Mouse (Mus musculus): ENCODE measurements at regions not wholly inside any gene's neighbourhood (a gene's known extent, or its start where the extent isn't known, plus 50 kb on each side); places are given as distances from the start of the nearest gene placed in this dataset.
A peak's percentile ranks its signal among the peaks of the same experiment; 100 is the strongest.
"Not testable (repeated sequence)": the region's sequence is repeated elsewhere in the genome, so short reads cannot be mapped to it uniquely, and the experiment has no call there.

DNA sequence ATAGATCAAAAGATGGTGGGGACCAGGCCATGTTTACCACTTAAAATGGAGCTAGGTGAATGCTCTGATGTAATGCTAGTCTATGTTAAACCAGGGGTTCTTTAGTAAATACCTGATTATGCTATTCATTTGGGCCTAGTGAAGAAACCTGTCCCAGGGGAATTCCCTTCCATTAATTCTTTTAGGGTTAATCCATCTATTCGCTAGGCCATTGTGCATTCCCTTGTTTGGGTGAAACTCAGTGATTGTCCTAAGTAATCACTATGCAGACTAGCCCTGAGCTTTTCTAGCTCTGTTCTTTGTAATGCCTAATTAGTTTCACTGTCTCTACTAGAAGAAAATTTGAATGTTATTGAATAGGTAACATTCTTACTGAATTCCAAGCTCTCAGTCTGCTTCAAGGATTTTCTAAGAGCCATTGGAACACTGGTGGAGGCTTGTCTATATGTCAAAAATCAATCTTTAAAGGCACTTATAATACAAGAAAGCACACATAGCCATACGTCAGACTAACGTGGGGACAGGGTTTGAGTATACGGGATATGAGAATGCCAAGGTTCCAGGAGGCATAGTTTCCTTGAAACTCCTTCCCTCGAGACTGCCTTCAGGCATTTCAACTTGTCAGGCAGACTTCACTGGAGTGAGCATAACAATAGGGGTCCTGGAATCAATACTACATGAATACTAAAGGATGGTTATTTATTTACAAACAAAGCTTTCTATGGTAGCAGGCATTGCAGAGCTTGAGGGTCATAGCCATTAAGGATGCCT lies 266.9 kb upstream of the 4930578C19Rik start:
- no peak for DNase-seq (ENCODE audit: low spot score)

DNA sequence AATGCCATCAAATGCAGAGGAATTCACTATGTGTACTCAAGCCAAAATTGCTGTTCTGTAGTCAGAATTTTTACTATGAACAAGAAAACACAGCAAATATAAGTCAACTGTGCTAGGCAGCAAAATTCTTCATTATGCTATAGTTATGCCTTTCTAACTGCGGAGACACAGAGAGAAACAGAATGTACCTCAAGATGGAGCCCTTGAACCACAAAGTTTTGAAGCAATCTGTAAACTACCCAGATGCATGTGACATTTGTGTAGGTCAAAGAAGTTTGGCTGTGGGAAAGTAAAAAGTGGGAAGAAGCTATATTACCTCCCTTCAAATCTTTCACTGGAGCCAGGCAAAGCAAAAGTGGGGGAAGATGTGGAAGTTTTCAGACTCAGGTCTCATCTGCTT lies 226.0 kb upstream of the 4930578C19Rik start:
- DNase-seq (ENCODE audit: low spot score), result peak; percentile 4

DNA sequence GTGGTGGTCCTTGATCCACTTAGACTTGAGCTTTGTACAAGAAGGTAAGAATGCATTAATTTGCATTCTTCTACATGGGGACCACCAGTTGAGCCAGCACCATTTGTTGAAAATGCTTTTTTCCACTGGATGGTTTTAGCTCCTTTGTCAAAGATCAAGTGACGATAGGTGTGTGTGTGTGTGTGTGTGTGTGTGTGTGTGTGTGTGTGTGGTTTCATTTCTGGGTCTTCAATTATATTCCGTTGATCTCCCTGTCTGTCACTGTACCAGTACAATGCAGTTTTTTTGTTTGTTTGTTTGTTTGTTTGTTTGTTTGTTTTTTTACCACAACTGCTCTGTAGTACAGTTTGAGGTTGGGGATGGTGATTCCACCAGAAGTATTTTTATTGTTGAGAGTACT lies 206.1 kb upstream of the 4930578C19Rik start:
- not testable (repeated sequence) for DNase-seq (ENCODE audit: low spot score)

DNA sequence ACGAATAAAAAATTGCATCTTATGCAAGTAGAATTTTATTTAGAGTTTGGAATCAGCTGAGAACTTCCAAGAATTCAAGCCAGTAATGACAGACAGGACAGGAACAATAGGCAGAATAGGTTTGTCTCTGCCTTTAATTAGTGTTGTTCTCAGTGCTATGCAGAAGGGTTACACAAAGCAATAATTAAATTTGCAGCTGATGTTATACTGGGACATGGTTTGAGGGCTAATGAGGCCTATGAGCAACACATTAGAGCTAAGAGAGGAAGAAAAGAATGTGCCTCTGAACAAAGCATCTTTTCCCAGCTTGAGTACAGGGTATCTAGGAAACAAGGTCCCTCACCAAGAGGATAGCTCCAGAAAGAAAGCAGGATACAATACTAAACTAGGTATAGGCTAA lies 201.9 kb upstream of the 4930578C19Rik start:
- DNase-seq (ENCODE audit: low spot score), result no peak

DNA sequence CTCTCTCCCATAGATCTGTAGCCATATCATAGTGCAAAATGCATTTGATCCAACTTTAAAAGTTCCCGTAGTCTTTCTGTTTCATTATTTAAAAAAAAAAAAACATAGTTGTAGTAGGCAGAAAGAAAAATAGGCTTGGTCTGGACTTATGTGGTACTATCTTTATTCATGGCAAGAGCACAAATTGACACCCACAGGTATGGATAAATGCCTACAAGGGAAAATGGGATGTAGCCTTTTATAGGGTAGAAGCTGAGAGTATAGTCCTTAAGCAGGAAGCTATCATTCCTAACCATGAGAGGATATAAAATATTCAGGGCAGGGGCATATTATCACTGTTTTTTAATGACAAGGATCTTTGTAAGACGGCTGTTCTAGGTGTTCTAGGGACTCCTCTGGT lies 157.4 kb upstream of the 4930578C19Rik start:
- no peak for DNase-seq (ENCODE audit: low spot score)
